Mouse (Mus musculus) lung, adult 2 months (tissue): ENCODE results near the gene Slx4ip.

Experiments
- CTCF ChIP-seq: fragments of 200-500 bp; IDR thresholded peaks from 2 replicates; pipeline ENCODE4 v1.5.1; 2011; ENCODE audit warnings: mild to moderate bottlenecking, low read length, control low read depth; ENCODE audit not compliant: insufficient read depth
- POLR2A ChIP-seq: fragments of 200-500 bp; IDR thresholded peaks from 2 replicates; pipeline ENCODE4 v1.6.1; 2011; ENCODE audit warnings: low read depth, mild to moderate bottlenecking, control low read depth, low read length, borderline replicate concordance; ENCODE audit errors: extremely low read depth

- TF ChIP-seq POLR2A (no peak), CTCF (no peak)
These were observed 218.5 kb downstream of the Slx4ip start for GRCm38 (mm10) chr2:137109321-137110213.
